Mouse (Mus musculus) liver, adult 2 months (tissue): Measurements from ENCODE around the gene Ntn3. TPM values are rescaled to one million over a fixed set of nuclear protein-coding genes. Genes with fewer than 3 reads are reported as not detected.

Experiments
- DNase-seq: peaks from one replicate; pipeline ENCODE4 v3.0.0-alpha.2; 2011; ENCODE audit warnings: low read depth, low spot score; ENCODE audit errors: extremely low read depth
- H3K27ac ChIP-seq: fragments of 200-500 bp; replicated peaks from 2 replicates; pipeline ENCODE4 v1.5.1; 2012; ENCODE audit warnings: low read depth, mild to moderate bottlenecking, control low read depth, inconsistent platforms, low read length; ENCODE audit not compliant: insufficient read depth
- H3K27me3 ChIP-seq: fragments of 200-500 bp; 2 replicates; pipeline ENCODE4 v1.6.1; 2012; ENCODE audit warnings: mild to moderate bottlenecking, moderate library complexity, low read length, inconsistent platforms; ENCODE audit not compliant: control insufficient read depth, insufficient read depth
- H3K36me3 ChIP-seq: fragments of 200-500 bp; 2 replicates; pipeline ENCODE4 v1.6.1; 2012; ENCODE audit warnings: low read length, inconsistent platforms; ENCODE audit not compliant: control insufficient read depth, insufficient read depth
- H3K4me1 ChIP-seq: fragments of 200-500 bp; 2 replicates; pipeline ENCODE4 v1.6.1; 2011; ENCODE audit warnings: low read length; ENCODE audit not compliant: control insufficient read depth, insufficient read depth
- H3K4me3 ChIP-seq: fragments of 200-500 bp; 2 replicates; pipeline ENCODE4 v1.5.1; 2011; ENCODE audit warnings: low read depth, mild to moderate bottlenecking, control low read depth, low read length, moderate library complexity; ENCODE audit not compliant: insufficient read depth
- H3K79me2 ChIP-seq: fragments of 200-500 bp; 2 replicates; pipeline ENCODE4 v1.6.1; 2012; ENCODE audit warnings: inconsistent platforms, mild to moderate bottlenecking, low read length, moderate library complexity; ENCODE audit not compliant: control insufficient read depth, insufficient read depth
- H3K9ac ChIP-seq: fragments of 200-500 bp; 2 replicates; pipeline ENCODE4 v1.6.1; 2012; ENCODE audit warnings: low read depth, mild to moderate bottlenecking, control low read depth, inconsistent platforms, low read length
- CTCF ChIP-seq: fragments of 200-500 bp; IDR thresholded peaks from 2 replicates; pipeline ENCODE4 v1.5.1; 2011; ENCODE audit warnings: low read depth, low read length, control low read depth
- POLR2A ChIP-seq: fragments of 200-500 bp; IDR thresholded peaks from 2 replicates; pipeline ENCODE4 v1.6.1; 2011; ENCODE audit warnings: low read length, control low read depth; ENCODE audit not compliant: insufficient read depth; ENCODE audit errors: extremely low read depth
- WGBS: fragments of 180-500 bp; shearing (Covaris S2); methylation state at CpG from one replicate; pipeline ENCODE4 v1.1.7; 2018; 5-methylcytosine and 5-hydroxymethylcytosine counted together
- polyA plus RNA-seq: library from polyadenylated mRNA; depleted of rRNA; stranded (reverse); fragments of >200 nt; gene quantifications from 2 replicates; pipeline ENCODE4 v1.2.3, GENCODE M21; 2012
- total RNA-seq: library from RNA; depleted of rRNA; stranded (reverse); fragments of >200 nt; gene quantifications from 2 replicates; pipeline ENCODE4 v1.2.3, GENCODE M21; 2014

The Ntn3 gene
- total and polyA plus RNA-seq, 2 experiments, result 2.3 to 7.4 TPM

DNA sequence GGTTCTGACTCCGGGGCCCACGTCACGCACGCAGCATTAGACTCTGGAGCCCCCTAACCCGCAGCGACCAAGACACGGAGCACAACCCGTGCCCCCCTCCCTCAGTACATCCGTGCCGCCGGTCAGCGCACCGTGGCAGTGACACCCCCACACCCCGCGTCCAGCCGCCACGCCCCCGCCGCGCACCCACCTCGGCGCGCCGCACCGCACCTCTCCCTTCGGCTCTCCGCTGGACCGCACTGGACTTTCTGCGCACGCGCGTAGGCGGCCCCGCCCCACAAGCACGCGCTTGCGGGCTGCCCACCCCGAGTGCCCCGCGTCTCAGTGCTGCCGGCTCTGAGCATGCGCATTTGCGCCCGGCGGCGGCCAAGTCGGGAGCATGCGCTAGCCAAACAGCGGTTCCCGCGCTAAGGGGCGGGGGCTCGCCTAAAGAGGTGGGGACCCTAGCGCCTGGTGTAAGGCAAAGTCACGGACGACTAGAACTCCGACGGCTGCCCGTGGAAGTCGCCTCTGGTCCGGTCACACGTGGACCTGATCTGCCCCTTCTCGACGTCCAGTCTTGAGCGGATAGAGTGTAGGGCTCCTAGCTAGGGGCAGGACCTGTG is 3.9 kb downstream of the Ntn3 start, which contains the start of gene Tbc1d24:
Tbc1d24 (minus strand) TSS at position 279 of the 605 bp plus-strand sequence.
- peak within 1 kb of the TSS; percentile 95 for H3K9ac ChIP-seq
- peak; percentile 51; the same call in 1 of the 2 replicates for TF ChIP-seq POLR2A
- TF ChIP-seq CTCF, result no peak
- under 1% methylated on average over 65 of the region's 65 CpGs for WGBS
- no peaks in the 10 kb centered on the region for H3K36me3 ChIP-seq
- H3K27me3 ChIP-seq, result no peaks in the 10 kb centered on the region
- peak; percentile 69 for DNase-seq
- peak within 1 kb of the TSS; percentile 72 for H3K27ac ChIP-seq
- peaks cover 19% of the 10 kb centered on the region; the same call in 1 of the 2 replicates for H3K79me2 ChIP-seq
- H3K4me3 ChIP-seq, result peak within 1 kb of the TSS; percentile 82
- H3K4me1 ChIP-seq, result peaks cover 34% of the 10 kb centered on the region

DNA sequence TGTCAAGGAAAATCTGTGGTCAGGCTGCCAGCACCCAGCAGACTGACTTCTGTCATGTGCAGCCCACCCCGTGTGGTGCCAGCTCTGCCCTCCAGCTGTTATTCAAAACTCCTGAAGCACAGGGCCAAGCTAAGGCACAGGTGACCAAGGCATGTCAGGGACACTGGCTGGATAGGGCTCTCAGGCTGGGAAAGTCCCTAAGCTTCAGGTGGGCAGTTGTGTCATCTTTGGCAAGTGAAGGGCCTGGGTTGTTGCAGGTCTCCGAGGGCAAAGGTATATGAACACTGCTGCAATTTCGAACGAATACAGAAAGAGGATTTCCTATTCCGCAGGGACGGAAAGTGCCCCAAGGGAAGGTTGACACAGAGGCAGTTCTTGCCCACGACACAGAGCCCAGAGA is 4.5 kb downstream of the Ntn3 start:
- Histone ChIP-seq H3K27me3 (no peaks in the 10 kb centered on the region), H3K9ac (peak overlapping the region; percentile 95), H3K27ac (peak overlapping the region; percentile 72), H3K79me2 (peaks cover 22% of the 10 kb centered on the region; the same call in 1 of the 2 replicates), H3K36me3 (no peaks in the 10 kb centered on the region), H3K4me1 (peaks cover 29% of the 10 kb centered on the region), H3K4me3 (peak overlapping the region; percentile 82)
- DNase-seq, result peak; percentile 70
- 3% methylated on average over 7 of the region's 7 CpGs for WGBS
- TF ChIP-seq CTCF, result no peak
- TF ChIP-seq POLR2A, result no peak

GRCm38 (mm10) chr17:24203611-24204534 is 5.5 kb downstream of the Ntn3 start:
- peaks cover 32% of the 10 kb centered on the region; the same call in 1 of the 2 replicates for H3K79me2 ChIP-seq
- H3K4me3 ChIP-seq, result no peak overlapping the region
- no peak overlapping the region for H3K9ac ChIP-seq
- DNase-seq, result peak; percentile 53
- H3K27ac ChIP-seq, result no peak overlapping the region; the same call in 1 of the 2 replicates
- TF ChIP-seq CTCF (no peak), POLR2A (no peak)
- WGBS, result 30% methylated on average over 3 of the region's 3 CpGs
- peaks cover 31% of the 10 kb centered on the region for H3K4me1 ChIP-seq
- no peaks in the 10 kb centered on the region for H3K36me3 ChIP-seq
- H3K27me3 ChIP-seq, result no peaks in the 10 kb centered on the region

DNA sequence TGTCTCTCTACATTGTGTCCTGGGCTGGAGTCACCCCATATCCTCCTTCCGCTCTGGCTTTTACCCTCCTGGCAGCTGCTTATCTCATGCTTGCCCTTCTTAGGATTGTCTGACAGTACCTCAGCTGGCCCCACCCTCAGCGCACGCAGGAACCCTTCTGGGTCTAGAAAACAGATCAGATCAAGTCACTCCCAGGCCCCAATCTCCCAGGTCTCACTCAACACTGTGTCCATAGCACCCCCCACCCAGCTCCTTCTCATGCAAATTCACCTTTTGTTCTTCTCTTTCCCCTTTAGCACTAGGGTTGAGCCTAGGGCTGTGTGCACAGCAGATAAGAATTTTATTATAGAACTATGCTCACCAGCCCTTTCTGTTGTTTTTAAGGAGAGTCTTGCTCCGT is 6.3 kb downstream of the Ntn3 start:
- no peak overlapping the region for H3K27ac ChIP-seq
- TF ChIP-seq CTCF, result no peak
- TF ChIP-seq POLR2A, result no peak
- H3K9ac ChIP-seq, result no peak overlapping the region
- H3K27me3 ChIP-seq, result no peaks in the 10 kb centered on the region
- DNase-seq, result no peak
- peaks cover 23% of the 10 kb centered on the region for H3K4me1 ChIP-seq
- H3K79me2 ChIP-seq, result peaks cover 34% of the 10 kb centered on the region; the same call in 1 of the 2 replicates
- no peak overlapping the region for H3K4me3 ChIP-seq
- 94% methylated on average over 4 of the region's 4 CpGs for whole genome bisulfite sequencing
- H3K36me3 ChIP-seq, result no peaks in the 10 kb centered on the region

- 90% methylated on average over 4 of the region's 4 CpGs for WGBS
- no peak overlapping the region for H3K4me3 ChIP-seq
- H3K4me1 ChIP-seq, result peaks cover 19% of the 10 kb centered on the region
- H3K36me3 ChIP-seq, result no peaks in the 10 kb centered on the region
- no peaks in the 10 kb centered on the region for H3K27me3 ChIP-seq
- TF ChIP-seq CTCF (no peak), POLR2A (no peak)
- DNase-seq, result no peak
- H3K9ac ChIP-seq, result no peak overlapping the region
- H3K79me2 ChIP-seq, result peaks cover 31% of the 10 kb centered on the region; the same call in 1 of the 2 replicates
- H3K27ac ChIP-seq, result no peak overlapping the region
Observed at GRCm38 (mm10) chr17:24201092-24201491, 8.2 kb downstream of the Ntn3 start.
